Mouse (Mus musculus) frontal cortex, postnatal 36 days (tissue): ENCODE data around the gene Fam209.

Experiments
- DNase-seq, 2 experiments: peaks; one replicate each; pipeline ENCODE4 v3.0.0; 2022; ENCODE audit warnings: low spot score in 2 of 2

The Fam209 gene

DNA sequence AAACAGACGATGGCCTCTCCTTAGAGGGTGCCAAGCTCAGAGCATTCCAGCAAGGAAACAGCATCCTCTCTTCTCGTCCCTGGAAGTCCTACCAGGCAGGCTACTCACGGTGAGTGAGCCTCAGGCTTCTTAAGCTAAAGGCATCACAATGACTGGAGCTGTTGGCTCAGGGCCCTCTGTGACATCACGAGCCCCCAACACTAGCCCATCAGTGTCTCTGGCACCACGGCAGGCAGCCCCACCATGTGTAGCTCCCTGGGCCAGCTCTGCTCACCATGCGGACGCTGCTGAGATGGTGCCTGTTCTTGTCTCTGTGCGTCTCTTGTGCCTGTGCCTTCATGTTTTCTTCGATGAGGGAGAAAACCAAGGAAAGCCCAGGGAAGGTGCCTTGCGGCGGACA, at the start of gene Fam209:
Gene Fam209, plus strand, starts transcription at position 203 of the 400 bp plus-strand sequence.
- no peak for DNase-seq

DNA sequence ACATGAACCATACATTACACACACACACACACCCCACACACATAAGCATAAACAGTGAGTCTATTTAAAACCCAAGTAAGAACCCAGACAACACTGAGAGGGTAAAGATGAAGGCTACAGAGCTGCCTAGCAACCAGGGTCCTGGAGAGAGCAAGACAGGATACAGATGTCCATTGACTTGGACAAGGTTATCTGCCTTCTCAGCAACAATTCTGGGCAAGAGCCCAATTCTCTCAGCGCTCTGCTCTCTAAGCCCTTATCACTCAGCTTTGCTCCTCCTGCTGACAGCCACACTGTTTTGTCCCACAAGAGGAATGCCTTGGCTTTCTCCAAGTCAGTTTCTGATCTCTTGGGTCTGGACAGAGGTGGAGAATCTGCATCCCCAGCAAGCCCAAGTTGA, 41.7 kb upstream of the Fam209 start:
- DNase-seq: no peak

DNA sequence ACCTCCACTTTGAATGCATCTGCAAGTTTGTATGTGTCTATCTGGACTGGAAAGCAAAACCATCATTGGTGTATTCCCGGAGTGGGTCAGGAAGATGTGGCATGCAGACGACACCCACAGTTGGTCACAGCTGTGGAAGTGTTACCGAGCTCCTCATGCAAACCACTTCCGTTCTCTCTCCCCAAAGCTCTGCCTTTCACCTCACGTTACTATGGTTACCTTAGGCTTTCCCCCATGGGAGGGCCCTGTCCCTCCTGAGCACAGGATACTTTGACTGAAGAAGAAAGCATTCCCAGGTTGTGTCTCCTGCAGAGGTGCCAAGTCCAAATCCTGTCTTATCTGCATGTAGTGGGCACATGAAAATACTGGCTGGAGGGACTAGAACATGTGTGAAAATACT, 38.6 kb upstream of the Fam209 start:
- DNase-seq: no peak

DNA sequence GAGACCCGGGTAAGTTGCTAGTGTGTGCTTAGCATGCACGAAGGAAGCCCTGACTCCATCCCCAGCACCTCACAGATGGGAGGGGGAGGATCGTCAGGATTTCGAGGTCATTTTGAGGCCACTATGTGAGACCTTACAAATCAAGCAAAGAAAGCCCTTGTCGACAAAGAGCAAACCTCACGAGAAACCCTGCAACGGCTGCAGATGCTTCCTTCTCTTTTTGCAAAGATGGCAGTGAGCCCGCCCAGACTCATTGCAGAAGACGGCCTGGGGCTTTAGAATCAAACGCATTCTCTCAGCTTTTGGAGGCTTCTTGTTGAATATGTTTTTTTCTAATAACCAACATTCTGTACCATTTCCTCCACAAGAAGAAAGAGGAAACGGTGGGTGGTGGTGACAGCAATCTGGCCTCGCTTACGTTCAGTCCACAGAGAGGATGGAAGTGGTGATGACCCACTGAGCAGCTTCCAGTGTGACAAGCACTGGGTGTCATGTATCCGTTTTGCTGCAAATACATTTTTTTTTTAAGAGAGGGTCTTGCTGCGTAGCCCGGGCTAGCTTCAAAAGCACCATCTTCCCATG, 34.9 kb upstream of the Fam209 start:
- DNase-seq: no peak

DNA sequence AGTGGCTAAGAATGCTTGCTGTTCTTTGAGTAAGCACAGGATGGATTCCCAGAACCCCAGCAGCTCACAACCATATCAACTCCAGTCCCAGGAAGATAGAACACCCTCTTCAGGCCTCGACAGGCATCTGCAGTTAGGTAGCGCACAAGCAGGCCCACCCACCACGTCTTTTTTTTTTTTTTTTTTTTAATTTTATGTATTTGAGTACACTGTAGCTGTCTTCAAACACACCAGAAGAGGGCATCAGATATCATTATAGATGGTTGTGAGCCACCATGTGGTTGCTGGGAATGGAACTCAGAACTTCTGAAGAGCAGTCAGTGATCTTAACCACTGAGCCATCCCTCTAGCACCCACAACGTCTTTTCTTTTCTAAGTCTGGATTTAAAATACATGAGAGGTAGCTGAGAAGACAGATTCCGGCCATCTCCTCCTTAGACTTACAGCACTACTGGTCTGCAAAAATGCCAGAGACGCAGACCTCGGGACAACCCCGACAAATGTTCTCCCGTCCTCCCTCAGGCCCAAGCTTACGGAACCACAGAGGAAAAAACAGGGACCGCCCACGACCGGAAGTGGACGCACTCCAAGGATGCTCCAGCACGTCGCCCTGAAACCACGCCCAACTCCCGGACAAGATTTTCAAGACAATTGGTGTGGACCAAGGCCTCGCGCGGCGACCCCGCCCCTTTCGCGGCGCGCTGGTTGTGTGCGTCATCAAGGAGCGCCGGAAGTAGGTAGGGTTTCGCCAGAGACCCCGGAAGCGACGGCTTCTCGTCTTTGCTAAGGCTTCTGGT, 32.3 kb upstream of the Fam209 start, which contains the start of gene Rtf2:
Gene Rtf2, plus strand, starts transcription at position 714 of the 797 bp plus-strand sequence.
- DNase-seq: peak; percentile 99 to 100

DNA sequence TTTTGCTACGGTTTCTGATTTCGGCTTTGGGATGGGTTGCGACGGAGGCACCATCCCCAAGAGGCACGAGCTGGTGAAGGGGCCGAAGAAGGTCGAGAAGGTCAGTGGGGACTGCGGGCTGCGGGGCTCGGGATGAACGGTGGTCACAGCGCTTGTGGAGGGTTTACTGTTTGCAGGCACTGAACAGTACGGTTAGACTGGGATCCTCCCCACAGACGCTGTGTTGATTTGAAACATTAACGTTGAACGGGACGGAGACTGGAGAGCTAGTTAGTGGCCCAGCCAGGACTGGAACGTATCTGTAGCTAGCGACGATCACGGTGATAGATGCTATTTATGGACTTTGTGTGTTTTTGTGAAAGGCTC, 31.7 kb upstream of the Fam209 start:
- no peak for DNase-seq

DNA sequence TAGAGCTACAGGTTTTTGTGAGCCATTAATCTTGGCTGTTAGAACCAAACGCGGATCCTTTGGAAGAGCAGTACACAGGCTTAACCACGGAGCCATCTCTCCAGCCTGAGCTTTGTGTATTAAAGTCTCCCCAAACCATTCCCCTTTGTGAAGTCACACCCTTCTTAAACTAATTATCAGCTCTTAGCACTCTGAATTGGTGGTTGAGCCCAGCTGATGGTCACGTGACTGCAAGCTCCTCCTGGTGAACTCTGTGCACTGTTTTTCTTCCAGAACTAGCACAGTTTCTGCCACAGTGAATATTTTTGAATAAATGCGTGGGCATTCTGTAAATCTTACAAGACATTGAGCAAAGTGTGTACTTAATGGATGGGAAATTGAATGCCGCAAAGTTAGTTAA, 31.1 kb upstream of the Fam209 start:
- no peak for DNase-seq

DNA sequence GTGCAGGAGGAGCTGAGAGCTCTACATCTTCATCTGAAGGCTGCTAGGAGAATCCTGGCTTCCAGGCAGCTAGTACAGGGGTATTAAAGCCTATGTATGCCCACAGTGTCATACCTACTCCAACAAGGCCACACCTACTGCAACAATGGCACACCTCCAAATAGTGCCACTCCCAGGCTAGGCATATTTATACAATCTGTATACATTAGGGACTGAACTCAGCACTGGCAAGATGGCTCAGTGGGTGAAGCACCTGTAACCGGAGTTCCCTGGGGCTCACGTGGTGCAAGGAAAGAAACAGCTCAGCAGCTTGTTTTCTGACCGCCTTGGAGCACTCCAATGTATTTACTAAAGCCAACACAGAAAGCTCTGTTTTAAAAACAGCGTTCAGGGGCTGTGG, 26.7 kb upstream of the Fam209 start:
- no peak for DNase-seq

DNA sequence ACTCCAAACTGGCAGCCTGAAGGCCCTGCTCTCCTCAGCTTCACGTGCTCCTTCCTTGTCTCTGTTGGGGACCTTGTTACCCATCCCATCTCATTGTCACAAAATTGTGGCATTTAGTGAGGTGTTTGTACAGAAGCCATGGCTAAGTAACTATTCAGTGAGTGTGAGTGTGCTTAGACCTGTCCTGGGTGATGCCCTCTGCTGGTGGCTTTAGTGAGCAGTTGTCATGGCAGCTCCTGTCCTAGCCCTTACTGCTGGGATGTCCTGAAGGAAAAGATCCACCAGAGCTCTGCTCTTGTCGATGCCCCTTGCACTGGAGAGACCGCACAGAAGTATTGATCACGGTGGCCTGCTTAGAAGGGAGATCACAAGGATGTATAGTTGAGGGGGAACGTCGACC, 25.0 kb upstream of the Fam209 start:
- no peak for DNase-seq

DNA sequence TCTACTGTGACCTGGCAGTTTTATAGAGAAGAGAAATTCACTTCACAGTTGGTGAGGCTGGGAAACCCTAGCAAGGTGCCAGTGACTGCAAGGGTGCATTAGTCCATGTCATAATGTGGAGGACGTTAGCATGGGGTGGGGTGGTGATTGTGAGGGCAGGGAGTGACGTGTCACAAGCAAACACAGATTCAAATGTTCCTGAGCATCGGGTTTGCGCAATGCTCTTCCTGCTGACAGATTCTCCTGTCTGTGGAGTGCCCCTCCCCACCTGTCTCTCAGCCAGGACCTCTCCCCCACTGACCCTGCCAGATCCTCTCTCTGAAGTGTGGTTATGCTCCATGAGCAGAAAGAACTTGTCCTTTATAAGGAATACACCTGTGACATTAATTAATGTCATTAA, 24.0 kb upstream of the Fam209 start:
- DNase-seq: no peak

DNA sequence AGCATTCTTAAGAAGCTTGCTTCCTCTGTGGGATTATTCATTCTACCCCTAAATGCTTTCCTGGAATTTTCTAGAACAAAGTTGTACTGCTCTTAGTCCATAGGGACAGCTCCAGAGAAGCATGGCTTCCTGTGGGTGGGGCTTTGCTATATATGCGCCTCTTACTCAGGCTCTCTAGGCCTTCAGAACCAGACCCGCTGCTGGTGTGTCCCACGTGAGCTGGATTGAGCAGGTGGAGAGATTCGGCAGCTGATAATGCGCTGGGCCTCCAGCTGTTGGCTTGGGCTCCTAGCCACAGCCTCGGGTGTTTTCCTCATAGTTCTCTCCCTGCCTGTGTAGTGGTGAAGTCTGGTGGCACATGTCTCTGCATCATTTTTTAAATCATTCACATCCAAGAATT, 21.7 kb upstream of the Fam209 start:
- no peak for DNase-seq

DNA sequence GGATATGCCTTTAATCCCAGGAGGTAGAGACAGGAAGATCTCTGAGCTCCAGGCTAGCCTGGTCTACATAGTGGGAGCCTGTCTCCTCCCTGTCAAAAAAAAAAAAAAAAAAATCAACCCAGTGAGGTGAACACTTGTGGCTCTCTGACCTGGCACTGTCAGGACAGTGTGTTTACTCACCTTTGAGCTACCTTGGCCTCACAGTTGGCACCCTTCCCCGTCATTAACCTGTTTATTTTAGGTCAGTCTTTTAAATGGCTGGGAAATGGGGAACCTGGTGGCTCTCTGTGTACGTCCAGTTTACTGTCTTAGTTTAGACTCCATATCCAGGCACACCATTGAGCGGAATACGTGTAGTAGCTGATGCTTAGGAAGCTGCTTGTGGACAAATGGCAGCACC, 20.3 kb upstream of the Fam209 start:
- DNase-seq: no peak

DNA sequence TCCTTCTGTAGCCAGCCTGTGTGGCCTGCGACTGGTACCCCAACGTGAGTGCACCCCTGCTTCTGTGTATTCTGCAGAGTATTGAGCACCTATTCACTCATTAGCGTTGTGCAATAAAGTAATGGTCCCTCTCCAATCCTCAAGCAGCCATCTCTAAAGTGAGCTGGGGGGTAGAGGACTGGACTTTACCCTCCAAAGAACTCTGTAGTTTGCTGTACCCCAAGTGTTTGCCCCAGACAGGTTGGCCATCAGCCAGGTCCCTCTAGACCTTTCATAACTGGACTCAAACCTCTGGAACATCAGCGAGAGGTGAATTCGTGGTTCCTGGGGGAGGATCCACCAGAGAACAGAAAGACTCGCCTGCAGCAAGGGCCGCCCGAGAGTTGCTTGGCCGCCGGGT, 19.9 kb upstream of the Fam209 start:
- no peak for DNase-seq

DNA sequence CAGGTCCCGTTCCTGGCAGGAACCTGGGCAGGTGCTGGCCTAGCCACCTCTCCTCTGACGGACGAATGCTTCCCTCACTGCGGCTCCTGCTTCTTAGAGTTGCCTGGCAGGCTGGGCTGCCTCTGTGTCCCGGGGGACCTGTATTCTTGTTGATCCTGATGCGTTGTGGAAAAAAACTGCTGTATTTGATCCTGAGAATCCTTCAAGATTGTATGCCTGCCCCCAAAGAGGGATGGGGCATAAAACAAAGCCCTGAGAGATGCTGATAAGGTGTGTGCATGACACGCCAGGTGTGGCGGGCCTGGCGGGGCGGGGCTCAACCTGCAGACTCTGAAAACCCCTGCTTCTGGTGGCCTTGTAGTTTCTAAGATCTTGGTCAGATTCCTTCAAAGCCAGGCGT, 13.8 kb upstream of the Fam209 start, which contains the start of gene Gcnt7:
Gene Gcnt7, minus strand, starts transcription at position 101 of the 400 bp plus-strand sequence.
- DNase-seq: no peak

DNA sequence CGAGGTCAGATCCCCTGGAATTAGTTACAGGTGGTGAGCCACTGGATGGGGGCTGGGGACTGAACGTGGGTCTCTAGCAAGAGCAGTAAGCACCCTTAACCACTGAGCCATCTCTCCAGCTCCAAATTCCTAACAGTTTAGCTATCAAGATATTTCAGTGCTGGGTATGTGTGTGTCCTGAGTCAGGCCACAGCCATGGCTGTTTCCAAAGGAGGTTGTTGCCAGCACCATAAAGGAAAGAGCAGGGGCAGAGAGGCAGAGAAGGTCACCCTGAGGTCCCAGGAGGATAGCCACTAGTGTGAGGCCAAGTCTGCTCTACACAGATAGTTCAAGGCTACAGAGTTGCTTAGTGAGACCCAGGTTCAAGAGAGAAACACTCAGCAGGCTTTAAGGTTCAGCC, 11.7 kb upstream of the Fam209 start:
- DNase-seq: no peak

DNA sequence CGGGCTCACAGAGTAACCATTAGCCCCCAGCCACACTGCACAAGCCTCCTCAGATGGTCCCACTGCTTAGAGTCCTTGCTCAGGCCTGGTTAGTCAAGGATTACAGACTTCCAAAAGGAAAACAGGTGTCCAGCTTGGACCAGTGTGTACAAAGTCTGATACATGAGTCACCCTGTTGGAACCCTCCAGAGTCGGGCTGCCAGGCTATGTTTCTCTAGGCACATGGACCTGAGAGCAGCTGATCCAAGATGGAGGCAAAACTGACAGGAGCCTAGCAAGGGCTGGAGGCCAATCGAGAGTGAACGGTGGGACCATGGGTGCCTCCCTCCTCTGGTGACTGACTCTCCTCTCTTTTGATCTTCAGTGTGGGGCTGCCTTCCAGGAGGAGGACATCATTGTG, 9.5 kb upstream of the Fam209 start:
- no peak for DNase-seq

DNA sequence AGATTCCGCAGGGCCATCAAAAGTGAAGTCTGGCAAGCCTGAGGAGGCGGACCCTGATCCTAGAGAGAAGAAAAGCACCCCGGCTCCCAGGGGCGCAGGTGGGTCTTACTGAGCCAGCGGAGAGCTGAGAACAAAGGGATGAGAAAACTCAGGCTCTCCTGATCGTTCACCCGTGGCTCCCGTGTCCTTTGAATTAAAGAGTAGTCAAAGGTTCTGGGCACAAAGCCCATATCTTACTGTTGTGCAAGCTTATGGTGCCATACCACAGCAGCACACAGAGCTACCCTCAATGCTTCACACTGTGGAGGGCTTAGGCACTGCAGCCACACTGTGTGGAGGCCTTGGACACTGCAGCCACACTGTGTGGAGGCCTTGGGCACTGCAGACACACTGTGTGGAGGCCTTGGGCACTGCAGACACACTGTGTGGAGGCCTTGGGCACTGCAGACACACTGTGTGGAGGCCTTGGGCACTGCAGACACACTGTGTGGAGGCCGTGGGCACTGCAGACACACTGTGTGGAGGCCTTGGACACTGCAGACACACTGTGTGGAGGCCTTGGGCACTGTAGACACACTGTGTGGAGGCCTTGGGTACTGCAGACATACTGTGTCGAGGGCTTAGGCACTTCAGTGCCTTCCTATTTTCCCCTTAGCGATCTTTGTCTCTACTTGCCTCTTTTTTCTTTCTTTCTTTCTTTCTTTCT, 5.7 kb upstream of the Fam209 start:
- no peak for DNase-seq

DNA sequence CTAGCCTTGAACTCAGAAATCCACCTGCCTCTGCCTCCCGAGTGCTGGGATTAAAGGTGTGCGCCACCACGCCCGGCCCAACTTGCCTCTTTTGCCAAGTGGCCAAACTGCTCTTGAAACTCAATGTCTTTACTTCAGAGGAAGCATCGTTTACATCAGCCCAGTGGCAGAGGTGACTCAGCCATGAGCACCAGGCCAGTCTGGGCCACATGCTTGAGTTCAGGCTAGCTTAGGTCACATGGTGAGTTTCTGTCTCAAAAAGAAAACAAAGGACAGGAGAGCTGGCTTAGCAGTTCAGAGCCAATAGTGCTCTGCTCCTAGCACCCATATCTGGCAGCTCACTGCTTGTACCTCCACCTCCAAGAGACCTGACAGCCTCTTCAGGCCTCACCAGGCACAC, 5.1 kb upstream of the Fam209 start:
- DNase-seq: no peak

DNA sequence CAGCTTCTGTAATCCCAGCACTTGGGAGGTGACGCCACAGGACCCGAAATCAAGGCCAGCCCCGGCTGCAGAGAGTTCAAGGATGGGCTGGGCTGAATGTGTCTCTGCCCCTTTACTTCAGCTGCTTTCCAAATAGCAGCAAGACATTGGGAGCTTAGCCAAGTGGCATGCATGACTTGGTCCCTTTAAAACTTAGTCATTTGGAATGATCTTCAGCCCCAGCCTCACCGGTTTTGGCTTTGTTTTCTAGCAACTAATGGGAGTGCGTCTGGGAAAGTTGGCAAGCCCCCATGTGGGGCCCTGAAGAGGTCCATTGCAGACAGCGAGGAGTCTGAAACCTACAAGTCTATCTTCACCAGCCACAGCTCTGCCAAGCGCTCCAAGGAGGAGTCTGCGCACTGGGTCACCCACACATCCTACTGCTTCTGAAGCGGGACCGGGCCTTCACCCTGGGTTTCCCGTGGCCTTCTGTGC, 3.9 kb upstream of the Fam209 start:
- DNase-seq: peak in 1 of 2 experiments; percentile 16

DNA sequence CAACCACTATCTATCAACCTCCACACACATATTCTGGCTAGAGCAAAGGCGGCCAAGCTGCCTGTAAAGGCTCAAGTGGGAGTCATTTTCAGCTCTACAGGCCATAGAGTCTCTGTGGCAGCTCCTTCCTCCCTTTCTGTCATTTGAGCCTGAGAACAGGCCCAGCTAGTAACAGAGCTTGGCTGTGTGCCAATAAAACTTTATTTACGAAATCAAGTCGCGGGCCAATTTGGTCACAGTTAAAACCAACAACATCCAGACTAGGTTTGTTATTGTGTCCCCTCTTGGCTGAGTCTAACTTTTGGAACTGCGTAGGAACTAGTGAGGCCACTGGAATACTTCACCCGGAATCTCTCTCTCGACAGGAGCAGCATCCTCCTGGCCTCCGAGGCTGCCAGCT, 1.3 kb downstream of the Fam209 start:
- no peak for DNase-seq

DNA sequence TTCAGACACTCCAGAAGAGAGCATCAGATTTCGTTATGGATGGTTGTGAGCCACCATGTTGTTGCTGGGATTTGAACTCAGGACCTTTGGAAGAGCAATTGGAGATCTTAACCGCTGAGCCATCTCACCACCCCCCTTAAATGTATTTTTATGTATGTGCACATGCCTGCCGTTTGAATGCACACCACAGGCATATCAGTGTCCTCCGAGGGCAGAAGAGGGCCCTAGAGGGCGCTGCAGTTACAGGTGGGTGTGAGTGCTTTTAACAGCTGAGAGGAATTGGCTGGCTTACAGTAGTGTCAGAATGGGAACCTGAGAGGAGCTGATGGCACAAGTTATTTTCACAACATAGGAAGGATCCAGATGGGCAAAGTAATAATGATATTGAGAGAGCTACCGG, 2.6 kb downstream of the Fam209 start:
- DNase-seq: no peak

DNA sequence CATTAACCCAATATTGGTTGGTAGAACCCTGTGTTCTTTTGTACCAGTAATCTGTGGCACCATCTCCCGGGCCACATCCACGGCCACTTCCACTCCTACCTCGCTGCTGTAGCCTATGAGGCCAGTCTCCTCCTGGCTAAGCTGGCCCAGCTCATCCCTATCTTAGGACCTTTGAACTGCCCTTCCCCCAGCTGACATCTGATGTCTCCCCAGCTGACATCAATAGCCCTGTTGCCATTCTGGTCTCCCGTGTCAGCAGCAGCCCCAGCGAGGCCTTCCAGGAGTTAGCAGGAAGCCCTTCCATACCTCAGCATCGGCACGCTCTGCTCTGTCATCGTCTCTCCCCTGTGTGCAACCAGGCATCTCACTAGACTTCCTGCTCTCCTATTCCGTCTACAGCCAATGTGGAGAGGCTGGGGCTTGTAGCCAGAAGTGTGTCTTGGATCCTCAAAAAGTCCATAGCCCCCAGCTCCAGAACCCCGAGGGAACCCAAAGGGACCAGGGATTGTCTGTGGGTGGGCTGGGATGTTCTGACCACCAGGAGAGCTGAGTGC, 4.5 kb downstream of the Fam209 start:
- DNase-seq: no peak

DNA sequence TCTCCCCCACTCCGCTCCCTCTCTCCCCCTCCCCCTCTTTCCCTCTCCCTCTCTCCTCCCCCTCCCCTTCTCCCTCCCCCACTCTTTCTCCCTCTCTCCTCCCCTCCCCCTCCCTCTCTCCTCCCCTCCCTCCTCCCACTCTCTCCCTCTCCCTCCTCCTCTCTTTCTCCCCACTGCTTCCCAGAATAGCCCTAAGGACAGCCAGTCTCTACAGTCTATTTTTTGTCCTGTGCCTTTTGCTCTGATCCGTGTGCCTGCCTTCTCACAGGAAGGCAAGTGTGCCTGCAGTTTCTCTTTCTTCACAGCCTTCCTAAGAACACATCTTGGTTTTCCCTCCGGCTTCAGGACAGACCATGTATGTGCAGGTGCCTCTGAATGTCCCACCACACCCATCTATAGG, 5.0 kb downstream of the Fam209 start:
- no peak for DNase-seq
